Mouse (Mus musculus): ENCODE data around the gene Prelp.

The Prelp gene

GRCm38 (mm10) chr1:133891489-133891888, 29.7 kb downstream of the Prelp start:
- DNase-seq: peak; percentile 47

DNA sequence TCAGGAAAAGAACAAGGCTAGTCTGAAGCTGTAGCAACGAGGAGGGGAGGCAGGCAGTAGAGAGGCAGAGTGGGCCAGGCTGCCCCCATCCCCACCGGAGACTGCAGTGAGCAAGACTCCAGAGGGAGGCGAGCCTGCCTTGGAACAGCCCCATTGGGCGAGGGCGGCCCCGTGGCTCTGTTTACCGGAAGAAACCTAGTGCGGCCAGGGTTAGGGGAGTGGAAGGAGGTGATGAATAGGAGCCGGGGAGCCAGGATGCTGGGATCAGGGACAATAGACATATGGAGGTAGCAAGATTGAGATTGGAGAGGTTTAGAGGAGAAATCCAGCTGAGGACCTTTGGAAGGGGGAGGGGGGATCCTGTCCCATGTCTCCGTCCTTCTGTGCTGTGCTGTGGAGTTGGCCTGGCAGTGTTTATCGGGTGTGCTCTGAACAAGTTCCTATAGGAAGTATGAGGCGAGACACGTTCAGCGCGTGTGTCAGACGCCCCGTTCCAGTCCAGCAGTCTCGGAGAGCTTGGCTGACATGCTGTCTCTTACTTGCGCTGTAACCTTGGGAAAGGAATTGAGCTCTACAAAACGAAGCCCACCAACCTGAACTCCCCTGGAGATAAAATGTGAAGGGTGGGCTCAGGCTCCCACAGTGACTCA, 31.1 kb downstream of the Prelp start:
- no peak for DNase-seq

- DNase-seq: no peak
These were observed 33.5 kb downstream of the Prelp start for GRCm38 (mm10) chr1:133887538-133888250.

DNA sequence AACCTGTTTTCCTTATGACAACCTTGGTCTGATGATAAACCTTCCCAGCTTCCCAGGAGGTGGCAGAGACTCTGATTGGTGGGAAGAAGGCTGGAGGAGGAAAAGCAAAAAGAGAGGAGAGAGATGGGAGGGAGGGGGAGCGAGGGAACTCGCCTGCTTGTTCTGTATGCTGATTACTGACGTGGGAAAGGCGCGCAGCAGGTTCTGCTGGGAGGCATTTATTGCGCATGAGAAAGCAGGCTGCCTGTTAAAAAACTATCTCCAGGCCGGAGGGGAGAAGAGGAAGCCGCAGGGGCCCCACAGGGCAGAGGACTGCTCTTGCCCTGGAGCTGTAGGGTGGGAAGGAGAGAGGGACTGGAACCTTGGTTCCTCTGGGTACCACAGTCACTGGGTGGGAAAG, 34.2 kb downstream of the Prelp start:
- no peak for DNase-seq

- DNase-seq: no peak
These were observed 34.8 kb downstream of the Prelp start for GRCm38 (mm10) chr1:133886431-133886830.

GRCm38 (mm10) chr1:133885811-133886210, 35.4 kb downstream of the Prelp start:
- DNase-seq: no peak

DNA sequence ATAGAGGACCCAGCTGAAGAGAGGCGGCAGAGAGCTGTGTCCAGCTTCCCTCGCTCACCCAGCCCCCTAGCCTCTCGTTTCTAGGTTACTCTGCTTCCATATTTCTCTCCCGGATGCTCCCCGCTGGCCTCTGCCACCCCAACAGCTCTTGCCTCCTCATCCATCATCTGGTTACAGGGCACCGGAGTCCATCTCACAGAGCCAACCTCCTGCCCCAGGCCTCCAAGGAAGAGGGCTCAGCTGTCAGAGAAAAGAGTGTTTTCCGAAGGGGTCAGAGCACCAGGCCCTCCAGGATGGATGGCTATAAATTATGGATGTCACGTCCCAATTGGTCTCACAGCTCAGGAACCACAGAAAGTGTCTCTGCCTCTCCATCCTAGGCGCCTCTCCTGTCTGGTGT, 36.5 kb downstream of the Prelp start:
- DNase-seq: no peak

DNA sequence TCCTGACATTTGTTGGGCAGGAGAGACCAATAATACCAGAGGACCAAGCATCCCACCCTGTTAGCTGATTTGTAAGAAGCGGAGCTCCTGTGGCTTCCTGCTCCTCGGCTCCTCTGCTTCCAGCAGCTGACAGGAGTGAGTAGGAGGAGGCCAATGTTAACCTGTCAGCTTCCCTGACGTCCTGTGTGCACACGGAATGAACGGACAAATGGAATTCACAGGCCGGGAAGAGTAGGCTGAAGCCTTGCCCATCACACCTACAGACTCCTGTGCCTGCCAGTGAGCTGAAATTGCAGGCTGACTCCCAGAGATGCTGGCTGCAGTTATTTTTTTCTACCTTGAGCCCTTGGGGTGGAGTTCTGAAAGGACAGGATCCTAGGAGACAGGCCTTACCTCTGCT, 37.1 kb downstream of the Prelp start:
- no peak for DNase-seq

DNA sequence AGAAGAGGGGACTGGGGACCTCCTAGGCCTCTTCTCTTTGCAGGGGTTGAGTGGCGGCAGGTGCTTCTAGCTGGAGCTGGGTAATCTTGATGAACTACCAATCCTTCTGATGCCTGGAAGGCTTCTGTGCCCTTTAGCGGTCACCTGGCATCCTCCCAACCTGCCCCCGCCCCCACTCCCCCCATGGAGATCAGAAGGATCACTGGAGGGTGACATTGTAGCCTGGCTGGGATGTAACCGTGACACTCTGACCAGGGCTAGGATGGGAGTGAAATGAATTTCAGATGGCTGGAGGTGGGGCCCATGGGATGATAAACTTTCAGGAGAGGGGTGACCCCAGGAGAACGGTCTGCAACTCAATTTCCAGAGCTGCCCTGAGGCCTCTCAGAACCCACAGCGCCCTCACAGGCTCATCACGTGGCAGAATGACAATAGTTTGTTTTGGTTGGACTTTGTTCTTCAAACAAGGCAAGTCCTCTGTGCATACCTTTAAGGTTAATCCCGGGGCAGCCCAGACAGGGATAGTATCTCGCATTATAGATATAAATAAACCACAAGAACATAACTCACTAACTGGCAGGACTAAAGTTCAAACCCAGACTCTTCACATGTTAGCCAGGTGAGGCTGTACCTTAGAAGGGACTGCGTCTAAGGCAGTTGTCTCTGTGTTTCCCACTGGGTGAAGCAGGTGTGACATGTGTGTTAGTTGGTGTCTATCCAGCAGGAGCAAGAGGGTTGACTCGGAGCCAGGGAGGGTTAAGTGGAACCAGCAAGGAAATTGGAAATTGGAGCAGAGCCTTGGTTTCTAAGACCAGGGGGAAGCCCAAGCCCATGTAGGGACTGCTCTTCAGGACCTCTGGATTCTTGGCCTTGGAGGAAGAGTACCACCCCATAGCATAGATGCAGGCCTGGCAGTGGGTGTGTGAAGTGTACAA, 38.7 kb downstream of the Prelp start:
- DNase-seq: peak; percentile 33

DNA sequence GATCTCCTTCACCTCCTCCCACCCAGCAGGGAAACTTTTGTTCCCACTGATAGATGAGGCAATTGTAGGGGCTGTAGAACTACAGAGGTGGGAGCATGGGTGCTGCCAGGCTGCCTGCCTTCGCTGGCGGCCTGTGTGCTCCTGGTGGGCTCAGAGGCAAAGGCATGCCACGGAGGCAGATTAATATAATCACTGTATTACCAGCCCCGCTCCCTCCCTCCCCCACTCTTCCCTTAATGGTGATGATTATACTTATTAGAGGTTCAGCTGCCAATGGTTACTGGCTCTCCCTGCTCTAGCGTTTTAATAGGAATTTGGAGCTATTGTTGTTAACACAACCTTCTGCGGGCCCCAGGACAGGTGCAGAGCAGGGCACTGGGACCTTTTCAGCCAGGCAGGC, 39.4 kb downstream of the Prelp start:
- no peak for DNase-seq

DNA sequence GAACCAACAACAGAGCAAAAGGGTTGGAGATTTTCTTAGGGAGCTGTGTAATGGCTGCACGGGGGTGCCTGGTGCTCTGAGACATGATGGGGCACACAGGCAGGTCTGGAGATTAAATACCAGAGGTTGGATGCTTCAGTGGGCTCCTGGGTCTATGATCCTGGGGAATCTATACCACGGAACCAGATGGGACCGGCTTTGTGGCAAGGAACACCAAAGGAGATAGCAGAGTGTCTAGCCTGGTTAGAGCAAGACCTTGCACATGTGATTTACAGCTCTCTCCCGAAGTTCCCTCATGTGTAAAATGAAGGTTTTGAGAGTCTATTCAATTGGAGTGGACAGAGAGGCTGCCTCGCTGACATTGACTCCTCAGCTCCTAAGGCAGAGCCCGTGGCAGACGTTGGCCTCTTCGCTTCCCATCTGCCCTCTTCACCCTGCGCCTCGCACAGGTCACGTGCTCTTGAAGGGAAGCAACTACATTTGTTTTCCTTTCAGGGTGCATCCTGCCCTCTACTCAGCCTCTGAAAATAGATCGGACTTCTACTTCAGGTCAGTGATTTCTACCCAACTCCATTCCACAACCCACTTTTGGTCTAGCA, 42.3 kb downstream of the Prelp start:
- DNase-seq: peak; percentile 39

DNA sequence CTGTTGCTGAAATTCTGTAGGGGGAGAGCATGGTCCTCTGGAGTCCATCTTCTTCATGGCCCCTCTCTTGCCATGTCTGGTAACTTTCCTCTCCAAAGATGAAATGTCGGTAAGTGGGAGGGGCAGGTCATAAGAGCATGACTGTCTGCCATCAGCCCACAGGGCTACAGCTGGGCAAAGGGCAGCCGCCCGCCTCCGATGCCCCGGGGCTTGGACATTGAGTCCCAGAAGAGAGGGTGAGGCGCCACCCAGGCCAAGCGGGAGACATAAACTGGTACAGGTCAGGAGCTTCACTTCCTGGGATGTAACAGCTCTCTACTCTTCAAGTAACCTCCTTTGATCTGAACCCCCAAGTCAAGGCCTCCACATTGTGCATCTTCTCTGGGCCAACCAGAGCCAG, 44.3 kb downstream of the Prelp start:
- peak; percentile 57 for DNase-seq

DNA sequence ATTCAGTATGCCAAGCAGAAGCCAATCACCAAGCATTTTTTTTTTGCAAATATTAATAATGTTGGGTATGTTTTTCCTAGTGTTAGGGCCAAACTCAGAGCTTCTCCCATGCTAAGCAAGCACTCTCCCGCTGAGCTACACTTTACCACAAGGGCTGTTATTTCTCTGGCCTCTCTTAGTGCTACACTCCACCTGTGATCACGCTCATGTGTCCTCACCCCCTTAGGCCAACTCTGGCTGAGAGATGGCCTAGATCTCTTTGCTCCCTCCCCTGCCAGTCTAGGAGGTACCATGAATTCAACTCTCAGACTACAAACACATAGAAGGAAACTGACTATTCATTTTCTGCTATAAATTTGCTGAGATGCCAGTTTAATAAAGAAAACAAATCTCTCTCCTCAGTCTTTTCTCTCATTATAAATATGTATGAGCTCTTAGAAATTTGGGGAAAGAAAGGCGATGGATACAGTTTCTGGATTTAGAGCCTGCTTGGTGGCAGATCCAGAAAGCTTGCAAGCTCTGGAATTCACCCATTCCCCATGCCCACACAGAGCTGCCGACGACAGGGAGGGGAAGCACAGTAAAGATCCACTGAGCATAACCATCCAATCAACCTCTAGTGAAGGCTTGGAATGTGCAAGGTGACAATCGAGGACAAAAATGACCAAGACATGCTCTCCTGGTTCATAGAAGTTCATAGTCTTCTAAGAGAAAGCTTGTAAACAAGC, 48.0 kb downstream of the Prelp start:
- DNase-seq: no peak

- DNase-seq: no peak
These were observed 50.0 kb downstream of the Prelp start for GRCm38 (mm10) chr1:133871241-133871640.

GRCm38 (mm10) chr1:133869221-133869620, 52.0 kb downstream of the Prelp start:
- DNase-seq: no peak

- no peak for DNase-seq
These were observed 57.8 kb downstream of the Prelp start for GRCm38 (mm10) chr1:133863257-133863997.

DNA sequence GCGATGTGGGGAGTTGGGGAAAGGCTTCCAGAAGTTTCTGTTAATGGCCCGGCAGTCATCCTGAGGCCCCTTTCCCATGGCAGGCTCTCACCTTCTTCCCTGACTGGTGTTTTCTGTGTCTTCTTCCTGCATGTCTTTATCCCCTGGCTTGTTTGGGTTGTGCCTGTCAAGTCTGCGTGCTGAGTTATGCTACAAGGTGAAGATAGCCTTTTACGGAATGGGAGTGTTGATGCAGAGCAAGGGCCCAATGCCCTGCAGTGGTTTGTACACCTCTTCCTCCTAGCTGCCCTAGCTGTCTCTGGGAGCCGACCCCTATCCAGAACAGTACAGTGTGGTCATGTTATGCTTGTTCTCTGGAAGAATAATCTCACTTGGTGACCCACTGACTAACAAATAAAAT, 60.2 kb downstream of the Prelp start:
- DNase-seq: no peak
